Mouse (Mus musculus) liver, postnatal 0 days (tissue): ENCODE data around the gene Tubb4a. TPM values are rescaled to one million over a fixed set of nuclear protein-coding genes. Genes with fewer than 3 reads are reported as not detected.
A peak's percentile ranks its signal among the peaks of the same experiment; 100 is the strongest.

ENCODE experiments used
- ATAC-seq: fragments of 200-750 bp; cut with Nextera tagmentation; 2 replicates; pipeline ENCODE4 v1.8.0; 2017; ENCODE audit warnings: mild to moderate bottlenecking, moderate library complexity
- DNase-seq: peaks from one replicate; pipeline ENCODE4 v3.0.0-alpha.2; 2016
- H3K27ac ChIP-seq: fragments of 300-500 bp; sonication (generic); 2 replicates; pipeline ENCODE4 v1.5.1; 2014; ENCODE audit warnings: antibody characterized with exemption, moderate library complexity, mild to moderate bottlenecking, low read depth
- H3K27me3 ChIP-seq: fragments of 300-500 bp; sonication (generic); 2 replicates; pipeline ENCODE4 v1.6.1; 2014; ENCODE audit warnings: low read length, control low read depth, mixed read lengths; ENCODE audit not compliant: insufficient read depth
- H3K36me3 ChIP-seq: fragments of 300-500 bp; sonication (generic); replicated peaks from 2 replicates; pipeline ENCODE4 v1.6.1; 2014; ENCODE audit warnings: mild to moderate bottlenecking, control low read depth, low read length, moderate library complexity, mixed read lengths; ENCODE audit not compliant: insufficient read depth
- H3K4me1 ChIP-seq: fragments of 300-500 bp; sonication (generic); 2 replicates; pipeline ENCODE4 v1.6.1; 2014; ENCODE audit warnings: antibody characterized with exemption, mild to moderate bottlenecking, control low read depth; ENCODE audit not compliant: insufficient read depth
- H3K4me2 ChIP-seq: fragments of 300-500 bp; sonication (generic); 2 replicates; pipeline ENCODE4 v1.6.1; 2014; ENCODE audit warnings: low read depth, mild to moderate bottlenecking, low read length, moderate library complexity, mixed read lengths
- H3K4me3 ChIP-seq: fragments of 300-500 bp; sonication (generic); 2 replicates; pipeline ENCODE4 v1.5.1; 2014; ENCODE audit warnings: low read depth, low read length
- H3K9ac ChIP-seq: fragments of 300-500 bp; sonication (generic); replicated peaks from 2 replicates; pipeline ENCODE4 v1.6.1; 2014; ENCODE audit warnings: mild to moderate bottlenecking, moderate library complexity
- H3K9me3 ChIP-seq: fragments of 300-500 bp; sonication (generic); 2 replicates; pipeline ENCODE4 v1.6.1; 2016; ENCODE audit warnings: mild to moderate bottlenecking, control low read depth, low read length, mixed read lengths
- CTCF ChIP-seq: sonication (generic); IDR thresholded peaks from 2 replicates; pipeline ENCODE4 v1.5.1; 2016; ENCODE audit warnings: antibody characterized with exemption, low read depth
- EP300 ChIP-seq: IDR thresholded peaks from 2 replicates; pipeline ENCODE4 v1.6.1; 2016; ENCODE audit warnings: antibody characterized with exemption, low read depth, mild to moderate bottlenecking
- WGBS: fragments of 180-500 bp; shearing (Covaris S2); extraction: QIAGEN DNeasy Blood & Tissue Kit; methylation state at CpG from one replicate; pipeline ENCODE4 v1.1.7; 2014; ENCODE audit not compliant: insufficient replicate concordance; 5-methylcytosine and 5-hydroxymethylcytosine counted together
- polyA plus RNA-seq: library from polyadenylated mRNA; unstranded; fragments of >200 nt; fragmentation: Nextera tagmentation; extraction: Ambion mirVana; gene quantifications from 2 replicates; pipeline ENCODE4 v1.2.1, GENCODE M21; 2015

The Tubb4a gene
- polyA plus RNA-seq, 1 experiment from 2014 or later = 0.23 TPM

GRCm38 (mm10) chr17:57078336-57078735, 9.2 kb downstream of the Tubb4a start, which contains the start of gene Dennd1c:
Dennd1c (minus strand) TSS chr17:57078514.
- no peaks in the 10 kb centered on the region for H3K36me3 ChIP-seq
- ATAC-seq = peak; percentile 69
- no peaks in the 10 kb centered on the region for H3K27me3 ChIP-seq
- 20% methylated on average over 6 of the region's 6 CpGs for WGBS
- no peaks in the 10 kb centered on the region for H3K4me1 ChIP-seq
- TF ChIP-seq CTCF (no peak), EP300 (no peak)
- H3K9me3 ChIP-seq = no peaks in the 10 kb centered on the region
- H3K27ac ChIP-seq = peak within 1 kb of the TSS; percentile 37; the same call in 1 of the 2 replicates
- peak within 1 kb of the TSS; percentile 42 for H3K4me2 ChIP-seq
- H3K9ac ChIP-seq = peak within 1 kb of the TSS; percentile 51
- peak within 1 kb of the TSS; percentile 19 for H3K4me3 ChIP-seq
- peak; percentile 70 for DNase-seq

- H3K9me3 ChIP-seq = no peaks in the 10 kb centered on the region
- no peaks in the 10 kb centered on the region for H3K4me1 ChIP-seq
- no peak for TF ChIP-seq CTCF
- TF ChIP-seq EP300 = no peak
- no peaks in the 10 kb centered on the region for H3K27me3 ChIP-seq
- ATAC-seq = no peak
- peak overlapping the region; percentile 38 for H3K4me2 ChIP-seq
- no peak overlapping the region for H3K4me3 ChIP-seq
- H3K36me3 ChIP-seq = no peaks in the 10 kb centered on the region
- H3K27ac ChIP-seq = no peak overlapping the region
- no peak overlapping the region for H3K9ac ChIP-seq
- DNase-seq = no peak
- 52% methylated on average over 3 of the region's 3 CpGs for whole genome bisulfite sequencing
These were observed 10.7 kb downstream of the Tubb4a start for GRCm38 (mm10) chr17:57076916-57077315.

DNA sequence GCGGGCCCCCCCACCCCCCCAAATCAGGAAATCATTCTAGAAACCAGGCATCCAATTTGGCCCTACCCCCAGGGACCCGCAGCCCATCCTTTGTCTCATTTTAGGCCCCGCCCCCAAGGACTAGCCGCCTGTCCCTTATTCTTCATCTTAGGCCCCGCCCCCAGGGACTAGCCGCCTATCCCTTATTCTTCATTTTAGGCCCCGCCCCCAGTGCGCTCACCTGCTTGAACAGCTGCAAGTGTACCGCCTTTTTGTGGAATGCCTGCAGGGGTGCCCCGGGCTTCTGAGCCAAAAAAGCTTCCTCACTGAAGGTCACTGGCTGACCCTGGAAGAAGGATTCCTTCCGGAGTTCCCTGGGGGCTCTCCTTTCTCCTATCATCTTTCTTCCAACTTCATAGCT, 16.9 kb downstream of the Tubb4a start:
- Histone ChIP-seq H3K4me3 (no peak overlapping the region), H3K27ac (no peak overlapping the region), H3K4me1 (no peaks in the 10 kb centered on the region), H3K36me3 (0 out of 2 replicates have a peak, but pooled peaks cover 4% of the 10 kb centered on the region), H3K27me3 (no peaks in the 10 kb centered on the region), H3K9ac (no peak overlapping the region), H3K9me3 (no peaks in the 10 kb centered on the region), H3K4me2 (no peak overlapping the region)
- TF ChIP-seq CTCF (no peak), EP300 (no peak)
- peak; percentile 59 for DNase-seq
- ATAC-seq = 0 out of 2 replicates have a peak, but pooled peaks have one; percentile 25
- WGBS = 32% methylated on average over 11 of the region's 11 CpGs

GRCm38 (mm10) chr17:57070272-57070671, 17.3 kb downstream of the Tubb4a start:
- Histone ChIP-seq H3K9ac (no peak overlapping the region), H3K9me3 (no peaks in the 10 kb centered on the region), H3K4me2 (no peak overlapping the region), H3K36me3 (0 out of 2 replicates have a peak, but pooled peaks cover 6% of the 10 kb centered on the region), H3K27me3 (no peaks in the 10 kb centered on the region), H3K4me3 (no peak overlapping the region), H3K4me1 (no peaks in the 10 kb centered on the region), H3K27ac (no peak overlapping the region)
- no peak for ATAC-seq
- DNase-seq = no peak
- 23% methylated on average over 9 of the region's 9 CpGs for WGBS
- TF ChIP-seq CTCF (no peak), EP300 (no peak)

- H3K27ac ChIP-seq = no peak overlapping the region
- ATAC-seq (no peak), DNase-seq (no peak)
- H3K4me3 ChIP-seq = no peak overlapping the region
- 0 out of 2 replicates have a peak, but pooled peaks cover 7% of the 10 kb centered on the region for H3K36me3 ChIP-seq
- WGBS = 52% methylated on average over 5 of the region's 5 CpGs
- H3K27me3 ChIP-seq = peaks cover 12% of the 10 kb centered on the region
- no peak overlapping the region for H3K9ac ChIP-seq
- H3K4me1 ChIP-seq = peaks cover 2% of the 10 kb centered on the region; the same call in 1 of the 2 replicates
- TF ChIP-seq EP300 (no peak), CTCF (no peak)
- H3K4me2 ChIP-seq = no peak overlapping the region
- no peaks in the 10 kb centered on the region for H3K9me3 ChIP-seq
These were observed 20.7 kb downstream of the Tubb4a start for GRCm38 (mm10) chr17:57066908-57067307.

DNA sequence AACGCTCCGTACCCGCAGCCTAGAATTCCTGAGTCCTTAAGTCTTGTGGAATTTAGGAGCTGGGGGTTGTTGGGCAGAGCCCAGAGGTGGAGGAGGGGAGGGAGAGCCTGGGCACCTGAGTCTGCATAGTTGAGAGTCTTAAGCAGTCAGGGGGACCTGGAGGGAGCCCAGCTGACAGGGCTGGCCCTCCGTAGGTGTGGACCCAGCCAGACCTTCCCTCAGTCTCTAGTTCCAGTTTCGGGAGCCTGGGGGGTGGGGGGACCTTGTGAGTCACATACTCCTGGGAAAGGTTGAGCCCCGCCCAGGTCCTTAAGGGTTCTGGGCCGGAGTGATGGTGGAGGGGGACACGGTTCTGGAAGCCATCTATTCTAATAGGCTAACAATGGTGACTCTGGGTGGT, 24.6 kb downstream of the Tubb4a start:
- Histone ChIP-seq H3K27ac (no peak overlapping the region), H3K4me1 (peaks cover 22% of the 10 kb centered on the region), H3K4me2 (peak overlapping the region; percentile 66), H3K4me3 (peak overlapping the region; percentile 52), H3K36me3 (0 out of 2 replicates have a peak, but pooled peaks cover 7% of the 10 kb centered on the region), H3K9me3 (no peaks in the 10 kb centered on the region), H3K9ac (peak overlapping the region; percentile 70), H3K27me3 (peaks cover 32% of the 10 kb centered on the region)
- no peak for DNase-seq
- TF ChIP-seq CTCF = no peak
- TF ChIP-seq EP300 = no peak
- ATAC-seq = no peak
- 41% methylated on average over 8 of the region's 8 CpGs for WGBS

- peaks cover 32% of the 10 kb centered on the region for H3K27me3 ChIP-seq
These were observed 25.0 kb downstream of the Tubb4a start for GRCm38 (mm10) chr17:57062548-57062947.

More at GRCm38 (mm10) chr17:57062548-57062947, 25.0 kb downstream of the Tubb4a start:
- no peak for TF ChIP-seq EP300
- TF ChIP-seq CTCF = no peak
- peak overlapping the region; percentile 52 for H3K4me3 ChIP-seq
- DNase-seq (no peak), ATAC-seq (no peak)
- peak overlapping the region; percentile 86 for H3K27ac ChIP-seq
- no peaks in the 10 kb centered on the region for H3K9me3 ChIP-seq
- H3K4me2 ChIP-seq = peak overlapping the region; percentile 66
- 0 out of 2 replicates have a peak, but pooled peaks cover 7% of the 10 kb centered on the region for H3K36me3 ChIP-seq
- peak overlapping the region; percentile 70 for H3K9ac ChIP-seq
- 5% methylated on average over 22 of the region's 22 CpGs for WGBS
- H3K4me1 ChIP-seq = peaks cover 25% of the 10 kb centered on the region
